Mouse (Mus musculus) embryonic fibroblast, embryonic 13.5 days (primary cell): ENCODE measurements around the gene Atg101.

Experiments
- CTCF ChIP-seq: IDR thresholded peaks from 2 replicates; pipeline ENCODE4 v1.5.1; 2011; ENCODE audit warnings: mild to moderate bottlenecking, control low read depth, low read length, moderate library complexity, borderline replicate concordance; ENCODE audit not compliant: insufficient read depth
- POLR2A ChIP-seq: IDR thresholded peaks from 2 replicates; pipeline ENCODE4 v1.6.1; 2011; ENCODE audit warnings: low read depth, mild to moderate bottlenecking, control low read depth, low read length, moderate library complexity

- TF ChIP-seq CTCF: no peak
- TF ChIP-seq POLR2A: no peak
Measured at GRCm38 (mm10) chr15:101252614-101253013, 31.5 kb upstream of the Atg101 start.
